9 mouse cellular contexts compared by ENCODE assay signal in genomic region chr13:72400677-72401076, GRCm38 (mm10).
DNase-seq lines count a peak whose midpoint lies in the region; ATAC-seq and TF ChIP-seq lines count a peak whose summit lies in the region.
"Had no signal": no experiment of that assay in that cellular context is flagged by ENCODE, and none has a peak within 500 bp of the region (broad histone marks: within the 10 kb centered on the region; RNA-seq: fewer than 3 reads in every experiment).

No protein-coding gene starts in this region.

- H3K4me2 ChIP-seq in heart, embryonic 15.5 days, result peak overlapping the region; percentile 42
- H3K4me2 ChIP-seq in hindbrain, embryonic 13.5 days, result no peak overlapping the region; the same call in 1 of the 2 replicates
- peak overlapping the region; percentile 48 for H3K4me2 ChIP-seq in limb, embryonic 12.5 days

- no peak; the same call in 1 of the 2 replicates for ATAC-seq in heart, embryonic 15.5 days (replicated peaks; ENCODE audit: insufficient number of reproducible peaks, insufficient read depth, low FRiP score, low read depth)
- peak; percentile 71 for ATAC-seq in hindbrain, embryonic 13.5 days (ENCODE audit: low FRiP score)
- ATAC-seq in limb, embryonic 12.5 days (ENCODE audit: insufficient number of reproducible peaks, insufficient read depth, low FRiP score, low TSS enrichment, low read depth), result peak; percentile 86

- no peak overlapping the region for H3K9ac ChIP-seq in heart, embryonic 15.5 days
- no peak overlapping the region for H3K9ac ChIP-seq in heart, adult 2 months (ENCODE audit: low read depth, low read length)
- H3K9ac ChIP-seq in hindbrain, embryonic 13.5 days, result no peak overlapping the region; the same call in 1 of the 2 replicates
- no peak overlapping the region for H3K9ac ChIP-seq in limb, embryonic 12.5 days (replicated peaks)

- no peaks in the 10 kb centered on the region for H3K9me3 ChIP-seq in heart, embryonic 15.5 days (replicated peaks)
- H3K9me3 ChIP-seq in hindbrain, embryonic 13.5 days, result no peaks in the 10 kb centered on the region
- H3K9me3 ChIP-seq in limb, embryonic 12.5 days, result no peaks in the 10 kb centered on the region

- H3K4me1 ChIP-seq in heart, embryonic 15.5 days (replicated peaks), result peaks cover 11% of the 10 kb centered on the region
- H3K4me1 ChIP-seq in heart, adult 2 months (ENCODE audit: control insufficient read depth, insufficient read depth, low read length), result no peaks in the 10 kb centered on the region
- peaks cover 19% of the 10 kb centered on the region for H3K4me1 ChIP-seq in hindbrain, embryonic 13.5 days (replicated peaks)
- H3K4me1 ChIP-seq in limb, embryonic 12.5 days (replicated peaks), result peaks cover 20% of the 10 kb centered on the region

- no peak overlapping the region for H3K4me3 ChIP-seq in heart, embryonic 15.5 days
- H3K4me3 ChIP-seq in heart, adult 2 months, result no peak overlapping the region
- H3K4me3 ChIP-seq in hindbrain, embryonic 13.5 days, result no peak overlapping the region
- no peak overlapping the region; the same call in 1 of the 2 replicates for H3K4me3 ChIP-seq in limb, embryonic 12.5 days (replicated peaks)
- H3K4me3 ChIP-seq: erythroblast, embryonic 14.5 days had no signal

- intact Hi-C loops in heart, adult 2 months (cut with DNase I), result no loop called here

- H3K79me2 ChIP-seq in heart, adult 2 months (replicated peaks; ENCODE audit: control insufficient read depth, insufficient read depth, low read length), result no peaks in the 10 kb centered on the region

- H3K36me3 ChIP-seq in heart, embryonic 15.5 days, result no peaks in the 10 kb centered on the region
- no peaks in the 10 kb centered on the region for H3K36me3 ChIP-seq in heart, adult 2 months (ENCODE audit: control insufficient read depth, insufficient read depth, low read length)
- no peaks in the 10 kb centered on the region for H3K36me3 ChIP-seq in hindbrain, embryonic 13.5 days
- no peaks in the 10 kb centered on the region for H3K36me3 ChIP-seq in limb, embryonic 12.5 days

- DNase-seq in heart, adult 2 months, result no peak
- peak; percentile 80 for DNase-seq in embryo, embryonic 11 days
- no peak for DNase-seq in adrenal gland, adult (ENCODE audit: inconsistent age in 2 of 2, low spot score in 1 of 2)
- DNase-seq in cerebellum, adult 11 months, result no peak
- no peak for DNase-seq in cerebellum, adult 8-10 months

- 5% methylated on average over 10 of the region's 10 CpGs for WGBS in heart, embryonic 15.5 days
- 12% methylated on average over 10 of the region's 10 CpGs for WGBS in heart, adult 2 months
- 27% methylated on average over 10 of the region's 10 CpGs for WGBS in hindbrain, embryonic 13.5 days
- WGBS in limb, embryonic 12.5 days, result 1% methylated on average over 10 of the region's 10 CpGs

- H3K27me3 ChIP-seq in heart, embryonic 15.5 days, result peaks cover 17% of the 10 kb centered on the region
- H3K27me3 ChIP-seq in heart, adult 2 months (ENCODE audit: control insufficient read depth, insufficient read depth, low read length), result no peaks in the 10 kb centered on the region
- H3K27me3 ChIP-seq in hindbrain, embryonic 13.5 days, result 0 out of 2 replicates have a peak, but pooled peaks cover 9% of the 10 kb centered on the region
- peaks cover 7% of the 10 kb centered on the region for H3K27me3 ChIP-seq in limb, embryonic 12.5 days

- no peak for TF ChIP-seq POLR2A in heart, adult 2 months (IDR thresholded peaks at IDR 0.05; ENCODE audit: insufficient read depth, low read depth, low read length)

- TF ChIP-seq CTCF in heart, adult 2 months (IDR thresholded peaks at IDR 0.05), result no peak

- no peak overlapping the region; the same call in 1 of the 2 replicates for H3K27ac ChIP-seq in heart, embryonic 15.5 days
- H3K27ac ChIP-seq in heart, adult 2 months, result no peak overlapping the region
- peak overlapping the region; percentile 44; the same call in 1 of the 2 replicates for H3K27ac ChIP-seq in hindbrain, embryonic 13.5 days
- no peak overlapping the region for H3K27ac ChIP-seq in limb, embryonic 12.5 days

- TF ChIP-seq EP300 in heart, adult 2 months (IDR thresholded peaks at IDR 0.05; ENCODE audit: insufficient read depth, low read depth, low read length), result no peak
